Mouse (Mus musculus): ENCODE measurements around the gene Rtp2. TPM values are rescaled to one million over a fixed set of nuclear protein-coding genes. Genes with fewer than 3 reads are reported as not detected.
A peak's percentile ranks its signal among the peaks of the same experiment; 100 is the strongest.

Rtp2 gene
- total RNA-seq (2021): not detected
- long read RNA-seq, experiment 1: 0 reads
- long read RNA-seq, experiment 2: 0 reads

DNA sequence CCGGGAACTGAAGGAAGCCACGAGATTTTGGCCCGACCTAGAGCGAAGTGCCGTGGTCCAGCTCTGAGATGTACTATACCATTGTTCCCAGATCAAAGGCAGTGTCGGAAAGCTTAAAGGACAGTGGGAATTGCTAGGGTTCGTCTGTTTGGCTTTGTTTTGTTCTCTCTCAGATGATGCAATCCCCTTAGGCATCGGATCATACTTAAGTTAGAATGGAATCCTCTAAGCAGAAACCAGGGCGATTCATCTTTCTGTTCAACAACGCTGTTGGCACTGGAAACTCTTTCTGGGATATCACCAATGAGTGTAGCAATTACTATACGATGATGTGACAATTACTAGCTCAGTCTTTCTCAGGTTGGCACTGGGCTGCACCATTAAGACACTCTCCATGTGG is at the start of gene Rtp2:
Gene Rtp2 (minus strand): TSS at position 101 of the 400 bp plus-strand sequence.
- intact Hi-C loops (cut with DNase I): no loop called here
- DNase-seq: no peak

DNA sequence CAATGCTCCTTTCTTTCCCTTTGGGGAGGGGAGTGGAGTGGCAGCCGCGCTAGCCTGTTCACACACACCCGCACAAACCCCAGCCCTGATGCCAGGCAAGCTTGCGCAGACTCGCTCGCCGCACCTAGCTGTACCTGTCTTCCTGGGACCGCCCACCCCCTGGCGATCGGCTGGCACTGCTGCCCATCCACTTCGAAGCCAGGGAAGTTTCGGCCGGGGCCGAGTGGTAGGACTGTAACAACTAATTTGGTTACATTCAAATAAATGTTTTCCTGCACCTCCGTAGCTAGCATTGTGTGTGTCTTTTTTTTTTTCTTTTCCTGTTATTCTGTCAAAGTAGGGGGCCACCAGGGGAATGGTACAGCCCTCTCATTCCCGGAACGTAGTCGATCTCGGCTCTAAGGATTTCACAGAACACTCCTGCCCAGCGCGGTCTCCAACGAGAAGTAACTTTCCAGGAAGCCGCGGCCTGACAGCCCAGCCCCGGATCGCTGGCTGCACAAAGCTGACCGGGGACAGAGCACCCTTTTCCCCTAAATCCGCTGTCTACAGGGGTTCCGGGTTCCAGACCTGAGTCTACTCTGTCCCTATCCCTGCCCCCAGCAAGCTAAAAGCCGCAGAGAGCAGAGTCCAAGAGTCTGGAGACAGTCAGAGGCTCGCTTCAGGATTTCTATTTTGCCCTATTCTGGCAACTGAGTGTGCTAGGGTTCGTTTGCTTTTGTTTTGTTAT is 49.0 kb upstream of the Rtp2 start:
- intact Hi-C loops (cut with DNase I): loop anchor here (2.0 to 10.0 kb wide), 4 partner anchors 644 to 1370 kb away; no protein-coding TSS in a partner anchor
- peak; percentile 47 to 48 for DNase-seq

DNA sequence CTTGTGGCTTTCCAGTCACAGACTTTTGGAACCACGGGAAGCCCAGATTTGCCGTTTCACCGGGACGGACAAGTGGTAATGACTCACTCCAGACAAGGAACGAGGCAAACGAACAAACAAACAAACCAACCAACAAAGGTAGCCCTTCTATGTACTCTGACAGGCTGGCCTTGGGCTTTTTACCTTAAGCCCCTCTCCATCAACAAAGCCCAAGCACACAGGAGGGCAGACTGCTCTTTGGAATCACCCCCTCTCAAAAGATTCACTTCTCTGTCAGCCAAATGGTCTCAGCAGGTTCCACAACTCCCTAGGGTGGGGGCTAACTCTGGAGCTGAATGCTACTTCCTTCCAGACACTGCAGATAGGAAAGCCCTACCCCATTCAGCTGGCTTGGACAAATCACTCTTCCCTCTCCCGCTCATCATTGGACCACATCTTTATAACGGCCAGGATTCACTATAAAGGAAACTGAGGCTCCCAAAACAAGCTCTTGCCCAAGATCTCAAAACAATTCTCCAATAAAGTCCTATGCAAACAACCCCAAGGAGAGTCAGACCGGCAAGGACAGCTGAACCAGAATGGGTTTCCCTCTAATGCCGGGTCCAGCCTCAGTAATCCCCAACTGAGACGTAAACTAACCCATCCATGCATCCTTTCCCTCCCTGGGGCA is 48.1 kb upstream of the Rtp2 start:
- intact Hi-C loops (cut with DNase I): loop anchor here (2.0 to 10.0 kb wide), 4 partner anchors 644 to 1370 kb away; no protein-coding TSS in a partner anchor
- DNase-seq: no peak

GRCm38 (mm10) chr16:23979446-23979845 is 47.3 kb upstream of the Rtp2 start:
- peak; percentile 50 to 65 for DNase-seq
- intact Hi-C loops (cut with DNase I): no loop called here

- DNase-seq: no peak
- intact Hi-C loops (cut with DNase I): no loop called here
Measured at GRCm38 (mm10) chr16:23978495-23978894, 46.3 kb upstream of the Rtp2 start.

- DNase-seq: no peak
- intact Hi-C loops (cut with DNase I): no loop called here
Measured at GRCm38 (mm10) chr16:23977732-23978131, 45.5 kb upstream of the Rtp2 start.

DNA sequence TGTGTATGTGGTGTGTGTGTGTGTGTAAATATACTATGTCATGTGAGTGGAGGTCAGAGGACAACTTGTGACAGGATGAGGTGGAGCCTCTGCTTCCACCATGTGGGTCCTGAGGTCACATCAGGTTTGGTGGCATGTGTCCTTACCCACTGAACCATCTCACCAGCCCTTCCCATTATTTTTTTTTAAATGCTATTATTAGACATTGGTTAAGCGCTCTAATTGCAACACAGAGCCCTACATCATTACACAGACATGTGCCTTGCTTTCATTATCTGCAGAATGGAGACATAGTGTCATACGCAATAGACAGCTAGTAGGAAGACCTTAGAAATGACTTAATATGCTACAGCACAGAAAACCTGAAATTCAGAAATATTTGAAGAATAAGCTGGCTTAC is 44.0 kb upstream of the Rtp2 start:
- intact Hi-C loops (cut with DNase I): no loop called here

GRCm38 (mm10) chr16:23973635-23974367 is 41.6 kb upstream of the Rtp2 start:
- DNase-seq: no peak
- intact Hi-C loops (cut with DNase I): no loop called here

More for the DNA sequence above, 44.0 kb upstream of the Rtp2 start:
- DNase-seq: no peak

DNA sequence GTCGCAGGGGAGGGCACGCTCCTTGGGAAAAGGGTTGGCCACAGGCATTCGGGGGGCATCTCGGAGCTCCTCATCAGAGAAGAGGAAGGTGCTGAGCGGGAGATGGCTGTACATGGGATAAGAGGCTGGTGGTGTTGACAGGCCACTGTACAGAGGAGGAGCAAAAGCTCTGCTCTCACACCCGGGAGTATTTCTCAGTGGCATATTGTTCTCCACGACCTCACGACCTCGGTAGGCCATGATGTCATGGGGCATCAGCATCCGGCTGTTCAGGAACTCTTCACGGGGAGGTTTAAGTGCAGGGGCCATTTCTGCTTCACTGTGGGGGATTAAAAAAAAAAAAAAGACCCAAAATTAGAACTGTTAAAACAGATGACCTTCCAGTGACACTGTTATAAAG is 40.7 kb upstream of the Rtp2 start:
- DNase-seq: no peak
- intact Hi-C loops (cut with DNase I): no loop called here

GRCm38 (mm10) chr16:23972126-23972740 is 40.0 kb upstream of the Rtp2 start:
- intact Hi-C loops (cut with DNase I): no loop called here
- DNase-seq: no peak

DNA sequence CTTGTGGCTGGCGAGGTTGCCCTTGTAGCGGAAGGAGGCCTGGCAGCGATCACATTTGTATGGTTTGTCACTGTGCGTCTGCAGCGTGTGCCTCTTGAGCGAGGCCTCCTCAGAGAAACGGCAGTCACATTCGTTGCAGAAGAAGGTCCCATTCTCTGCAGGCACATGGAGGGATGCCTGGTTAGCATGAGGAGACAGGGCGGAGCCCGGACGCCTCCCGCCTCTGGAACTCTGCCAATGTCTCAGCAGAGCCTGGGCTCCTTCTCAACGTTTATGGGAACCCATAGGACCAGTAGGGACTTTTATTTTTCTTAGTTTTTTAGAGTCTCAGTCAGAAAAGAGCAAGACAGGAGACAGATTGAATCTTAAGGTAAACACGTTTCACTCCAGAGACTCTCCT is 37.7 kb upstream of the Rtp2 start:
- intact Hi-C loops (cut with DNase I): no loop called here
- peak in 1 of 2 experiments; percentile 37 for DNase-seq

GRCm38 (mm10) chr16:23968888-23969287 is 36.7 kb upstream of the Rtp2 start:
- intact Hi-C loops (cut with DNase I): no loop called here

DNA sequence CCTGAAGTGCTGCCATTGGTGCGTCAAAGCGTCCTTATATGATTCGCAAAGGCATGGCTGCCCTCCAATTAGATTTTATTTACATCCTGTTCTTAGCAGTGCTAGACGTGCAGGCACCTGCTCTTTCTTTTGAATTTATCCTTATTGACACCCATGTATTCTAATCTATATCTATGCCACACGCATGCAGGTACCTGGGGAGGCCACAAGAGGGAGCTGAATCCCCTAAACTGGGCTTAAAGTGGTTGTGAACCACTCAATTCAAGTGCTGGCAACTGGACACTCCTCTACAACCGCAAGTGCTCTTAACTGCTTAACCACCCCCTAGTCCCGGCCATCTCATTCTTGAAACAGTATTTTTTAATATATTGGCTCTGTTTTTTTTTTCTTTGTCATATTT is 35.1 kb upstream of the Rtp2 start:
- intact Hi-C loops (cut with DNase I): no loop called here
- no peak for DNase-seq

More at GRCm38 (mm10) chr16:23968888-23969287, 36.7 kb upstream of the Rtp2 start:
- DNase-seq: no peak

- DNase-seq: no peak
- intact Hi-C loops (cut with DNase I): no loop called here
Measured at GRCm38 (mm10) chr16:23966066-23966465, 33.9 kb upstream of the Rtp2 start.

DNA sequence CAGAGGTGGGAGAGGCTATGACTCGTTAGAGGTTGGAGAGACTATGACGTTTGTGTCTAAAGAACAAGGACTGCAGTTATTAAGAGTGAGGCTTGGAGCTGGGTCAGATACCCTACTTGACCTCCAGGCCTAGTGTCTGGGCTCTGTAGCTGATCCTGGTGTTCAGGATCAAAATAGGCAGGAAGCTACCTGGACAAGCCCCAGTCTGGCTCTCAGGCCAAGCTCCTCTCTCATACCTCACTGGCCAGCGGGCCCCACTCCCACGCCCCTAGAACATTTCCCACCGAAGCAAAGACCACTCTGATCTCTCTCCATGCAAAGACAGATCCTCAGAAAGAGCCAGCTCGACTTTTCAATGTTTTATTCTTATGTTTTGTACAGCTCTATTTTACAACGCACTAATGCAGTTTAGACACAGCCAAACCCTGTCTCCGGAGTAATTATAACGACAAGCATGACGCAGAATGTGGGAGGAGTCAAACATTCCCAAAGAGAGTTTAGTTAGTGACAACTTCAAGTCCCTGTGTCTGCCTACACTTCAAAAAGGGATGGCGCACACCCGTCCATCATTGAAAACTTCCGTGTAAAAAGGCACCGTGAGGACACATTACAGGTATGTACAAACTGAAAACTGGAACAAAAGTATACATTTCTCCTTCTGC is 32.6 kb upstream of the Rtp2 start:
- no peak for DNase-seq
- intact Hi-C loops (cut with DNase I): no loop called here

DNA sequence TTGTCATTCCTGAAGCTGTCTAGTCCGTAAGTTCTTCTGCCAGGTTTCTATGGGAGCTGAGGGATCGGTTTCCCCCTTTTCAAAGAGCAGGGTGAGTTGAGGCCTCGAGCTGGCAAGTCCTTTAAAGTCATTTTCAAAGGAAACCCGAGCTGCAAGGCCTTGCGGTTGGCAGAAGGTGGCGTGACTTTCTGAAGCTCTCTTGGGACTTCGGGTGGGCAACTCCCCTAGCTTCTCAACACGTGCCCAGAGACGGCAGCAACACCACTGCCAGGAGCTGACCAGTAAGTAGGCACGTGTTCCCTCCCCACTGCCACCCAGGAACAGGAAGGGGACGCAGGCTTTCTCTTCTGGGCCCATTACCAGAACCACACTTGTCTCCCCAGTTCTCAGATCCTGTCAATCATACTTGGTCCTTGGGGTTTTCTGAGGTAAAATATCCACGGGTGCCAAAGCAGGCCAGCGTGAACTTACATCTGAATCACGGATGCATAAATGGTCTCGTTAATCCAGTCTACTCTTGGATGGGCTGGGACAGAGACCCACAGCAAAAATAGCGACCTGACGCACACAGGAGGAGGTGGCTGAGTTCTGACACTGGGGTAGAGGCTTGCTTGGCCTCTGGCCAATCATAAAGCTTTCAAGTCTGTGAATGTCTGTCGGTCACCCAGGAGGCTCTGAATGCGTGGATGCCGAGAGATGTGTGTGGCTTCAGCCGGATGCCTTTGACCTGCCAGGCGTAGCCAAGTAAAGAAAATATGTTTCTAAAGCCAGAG is 31.9 kb upstream of the Rtp2 start:
- intact Hi-C loops (cut with DNase I): no loop called here
- DNase-seq: no peak

- no peak for DNase-seq
Measured at GRCm38 (mm10) chr16:23962401-23962800, 30.2 kb upstream of the Rtp2 start.

DNA sequence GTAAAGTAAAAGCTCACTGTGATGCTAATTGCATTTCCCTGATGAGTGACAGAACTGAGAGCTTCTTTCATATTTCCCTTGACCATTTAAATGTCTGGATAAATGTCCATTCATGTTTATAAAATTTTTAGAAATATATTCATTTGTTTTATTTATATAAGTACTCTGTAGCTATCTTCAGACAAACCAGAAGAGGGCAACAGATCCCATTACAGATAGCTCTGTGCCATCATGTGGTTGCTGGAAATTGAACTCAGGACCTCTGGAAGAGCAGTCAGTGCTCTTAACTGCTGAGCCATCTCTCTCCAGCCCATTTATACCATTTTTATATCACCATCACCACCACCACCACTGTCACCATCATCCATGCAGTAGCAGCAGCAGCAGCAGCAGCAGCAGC is 26.7 kb upstream of the Rtp2 start:
- intact Hi-C loops (cut with DNase I): no loop called here
- no peak for DNase-seq

More at GRCm38 (mm10) chr16:23962401-23962800, 30.2 kb upstream of the Rtp2 start:
- intact Hi-C loops (cut with DNase I): no loop called here

- DNase-seq: no peak
- intact Hi-C loops (cut with DNase I): loop anchor here (2.0 to 5.0 kb wide), 3 partner anchors 55 to 502 kb away; no protein-coding TSS in a partner anchor
Measured at GRCm38 (mm10) chr16:23953959-23954260, 21.7 kb upstream of the Rtp2 start.

All from heart, postnatal 14 days (tissue).